Mouse (Mus musculus) forebrain, embryonic 16.5 days (tissue): ENCODE measurements around the gene Exoc2. TPM values are rescaled to one million over a fixed set of nuclear protein-coding genes. Genes with fewer than 3 reads are reported as not detected.

Source experiments
- ATAC-seq: fragments of 200-750 bp; cut with Nextera tagmentation; 2 replicates; pipeline ENCODE4 v1.8.0; 2017; ENCODE audit warnings: mild to moderate bottlenecking, moderate library complexity
- H3K27ac ChIP-seq: fragments of 300-500 bp; sonication (generic); 2 replicates; pipeline ENCODE4 v1.5.1; 2014; ENCODE audit warnings: low read length, control low read depth
- H3K27me3 ChIP-seq: fragments of 300-500 bp; sonication (generic); replicated peaks from 2 replicates; pipeline ENCODE4 v1.6.1; 2014; ENCODE audit warnings: low read length; ENCODE audit not compliant: control insufficient read depth, insufficient read depth
- H3K36me3 ChIP-seq: fragments of 300-500 bp; sonication (generic); 2 replicates; pipeline ENCODE4 v1.6.1; 2014; ENCODE audit not compliant: control insufficient read depth, insufficient read depth
- H3K4me1 ChIP-seq: fragments of 300-500 bp; sonication (generic); replicated peaks from 2 replicates; pipeline ENCODE4 v1.6.1; 2014; ENCODE audit warnings: low read length; ENCODE audit not compliant: control insufficient read depth, insufficient read depth
- H3K4me2 ChIP-seq: fragments of 300-500 bp; sonication (generic); 2 replicates; pipeline ENCODE4 v1.6.1; 2014; ENCODE audit warnings: mild to moderate bottlenecking, low read length, control low read depth
- H3K4me3 ChIP-seq: fragments of 300-500 bp; sonication (generic); replicated peaks from 2 replicates; pipeline ENCODE4 v1.5.1; 2014; ENCODE audit warnings: mild to moderate bottlenecking, low read length, control low read depth
- H3K9ac ChIP-seq: fragments of 300-500 bp; sonication (generic); replicated peaks from 2 replicates; pipeline ENCODE4 v1.6.1; 2014; ENCODE audit warnings: low read depth, low read length, control low read depth
- H3K9me3 ChIP-seq: fragments of 300-500 bp; sonication (generic); 2 replicates; pipeline ENCODE4 v1.6.1; 2016; ENCODE audit warnings: low read length; ENCODE audit not compliant: control insufficient read depth
- WGBS: fragments of 180-500 bp; shearing (Covaris S2); extraction: QIAGEN DNeasy Blood & Tissue Kit; methylation state at CpG from one replicate; pipeline ENCODE4 v1.1.7; 2014; 5-methylcytosine and 5-hydroxymethylcytosine counted together
- polyA plus RNA-seq: library from polyadenylated mRNA; unstranded; fragments of >200 nt; fragmentation: Nextera tagmentation; extraction: Ambion mirVana; gene quantifications from 2 replicates; pipeline ENCODE4 v1.2.1, GENCODE M21; 2015

The Exoc2 gene
- polyA plus RNA-seq, 1 experiment from 2014 or later: 63.0 TPM

- 82% methylated on average over 6 of the region's 6 CpGs for WGBS
- ATAC-seq: no peak
- peaks cover 4% of the 10 kb centered on the region for H3K4me1 ChIP-seq
Observed at GRCm38 (mm10) chr13:30994249-30994858, 20.5 kb upstream of the Exoc2 start.

DNA sequence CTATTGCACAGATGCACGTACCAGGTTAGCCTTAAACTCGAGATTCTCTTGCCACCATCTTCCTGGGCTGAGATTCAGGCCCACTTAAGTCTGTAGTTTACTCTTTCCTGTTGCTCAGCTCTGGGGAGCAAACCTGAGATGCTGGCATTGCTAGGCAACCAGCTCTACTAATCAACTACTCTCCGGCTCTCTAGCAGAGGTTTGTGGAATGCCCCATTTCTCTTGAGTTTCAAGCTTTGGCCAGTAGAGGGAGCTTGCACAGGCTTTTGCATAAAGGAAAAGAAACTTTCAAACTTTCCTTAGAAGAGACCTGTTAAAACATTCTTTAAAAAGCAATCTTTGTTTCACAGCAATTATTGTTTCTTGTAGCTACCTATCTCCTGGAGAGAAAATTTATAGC is 19.9 kb upstream of the Exoc2 start:
- no peak overlapping the region for H3K9ac ChIP-seq
- peak; percentile 82 for ATAC-seq
- H3K27me3 ChIP-seq: no peaks in the 10 kb centered on the region
- H3K9me3 ChIP-seq: no peaks in the 10 kb centered on the region
- peaks cover 4% of the 10 kb centered on the region for H3K4me1 ChIP-seq
- H3K4me2 ChIP-seq: no peak overlapping the region
- H3K27ac ChIP-seq: no peak overlapping the region
- no peak overlapping the region for H3K4me3 ChIP-seq
- no peaks in the 10 kb centered on the region for H3K36me3 ChIP-seq
- WGBS: 39% methylated on average over 3 of the region's 3 CpGs

More at GRCm38 (mm10) chr13:30994249-30994858, 20.5 kb upstream of the Exoc2 start:
- Histone ChIP-seq H3K27me3 (no peaks in the 10 kb centered on the region), H3K4me2 (no peak overlapping the region), H3K27ac (no peak overlapping the region), H3K9me3 (no peaks in the 10 kb centered on the region), H3K9ac (no peak overlapping the region), H3K4me3 (no peak overlapping the region), H3K36me3 (no peaks in the 10 kb centered on the region)

DNA sequence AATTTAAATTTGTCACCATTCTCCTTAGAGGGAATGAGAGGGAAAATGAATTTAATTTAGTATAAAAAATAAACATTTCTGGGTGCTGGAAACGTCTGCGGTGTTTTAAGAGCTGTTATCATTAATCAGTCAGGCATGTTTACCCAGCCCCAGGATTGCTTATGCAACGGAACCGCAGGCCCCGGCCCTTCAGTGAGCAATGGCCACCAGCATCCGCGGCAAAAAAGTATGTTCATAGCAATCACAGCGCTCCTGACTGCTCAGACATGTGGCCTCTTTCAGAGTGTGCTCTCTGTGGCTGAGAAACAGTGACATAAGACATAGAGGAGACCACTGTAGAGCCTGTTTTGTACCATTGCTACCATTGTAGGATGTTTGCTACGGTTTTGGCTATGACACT is 16.3 kb upstream of the Exoc2 start:
- no peak for ATAC-seq
- Histone ChIP-seq H3K4me1 (peaks cover 10% of the 10 kb centered on the region), H3K4me3 (no peak overlapping the region), H3K27ac (no peak overlapping the region), H3K9me3 (no peaks in the 10 kb centered on the region), H3K27me3 (no peaks in the 10 kb centered on the region; the same call in 1 of the 2 replicates), H3K36me3 (no peaks in the 10 kb centered on the region), H3K4me2 (no peak overlapping the region), H3K9ac (no peak overlapping the region)
- 91% methylated on average over 9 of the region's 9 CpGs for WGBS

DNA sequence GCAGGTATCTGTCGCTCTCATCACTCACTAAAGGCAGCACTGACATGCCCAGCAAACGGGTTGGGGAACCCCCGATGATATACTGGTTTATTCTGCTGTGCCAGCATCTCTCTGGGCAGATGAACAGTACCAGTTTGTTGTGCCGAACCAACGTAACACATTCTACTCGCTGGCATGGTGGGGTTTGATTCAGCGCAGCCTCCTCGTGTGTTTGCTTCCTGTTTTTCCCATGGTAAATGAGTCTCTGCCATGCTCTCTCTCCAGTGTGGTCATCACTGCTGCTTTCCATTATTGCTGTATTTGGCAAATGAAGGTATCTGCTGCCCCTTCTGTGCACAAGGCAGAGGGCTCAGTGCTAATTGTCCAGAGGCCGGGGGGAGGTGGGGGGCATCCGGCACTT is 15.8 kb upstream of the Exoc2 start:
- Histone ChIP-seq H3K4me2 (no peak overlapping the region), H3K4me1 (peaks cover 12% of the 10 kb centered on the region), H3K27me3 (no peaks in the 10 kb centered on the region; the same call in 1 of the 2 replicates), H3K9ac (no peak overlapping the region), H3K9me3 (no peaks in the 10 kb centered on the region), H3K36me3 (no peaks in the 10 kb centered on the region), H3K27ac (no peak overlapping the region), H3K4me3 (no peak overlapping the region)
- no peak for ATAC-seq
- 91% methylated on average over 10 of the region's 10 CpGs for WGBS

GRCm38 (mm10) chr13:30987686-30988085 is 13.8 kb upstream of the Exoc2 start:
- Histone ChIP-seq H3K9ac (no peak overlapping the region), H3K9me3 (no peaks in the 10 kb centered on the region), H3K4me2 (no peak overlapping the region), H3K4me1 (peaks cover 12% of the 10 kb centered on the region), H3K36me3 (no peaks in the 10 kb centered on the region), H3K27ac (no peak overlapping the region), H3K4me3 (no peak overlapping the region), H3K27me3 (no peaks in the 10 kb centered on the region; the same call in 1 of the 2 replicates)
- ATAC-seq: no peak
- 79% methylated on average over 2 of the region's 2 CpGs for WGBS

- 73% methylated on average over 10 of the region's 10 CpGs for WGBS
- H3K4me3 ChIP-seq: no peak overlapping the region
- no peak overlapping the region for H3K27ac ChIP-seq
- H3K9ac ChIP-seq: no peak overlapping the region
- no peaks in the 10 kb centered on the region for H3K9me3 ChIP-seq
- H3K36me3 ChIP-seq: no peaks in the 10 kb centered on the region
- no peak for ATAC-seq
- H3K4me1 ChIP-seq: peaks cover 12% of the 10 kb centered on the region
- no peak overlapping the region for H3K4me2 ChIP-seq
- H3K27me3 ChIP-seq: no peaks in the 10 kb centered on the region; the same call in 1 of the 2 replicates
Observed at GRCm38 (mm10) chr13:30986934-30987455, 13.1 kb upstream of the Exoc2 start.

DNA sequence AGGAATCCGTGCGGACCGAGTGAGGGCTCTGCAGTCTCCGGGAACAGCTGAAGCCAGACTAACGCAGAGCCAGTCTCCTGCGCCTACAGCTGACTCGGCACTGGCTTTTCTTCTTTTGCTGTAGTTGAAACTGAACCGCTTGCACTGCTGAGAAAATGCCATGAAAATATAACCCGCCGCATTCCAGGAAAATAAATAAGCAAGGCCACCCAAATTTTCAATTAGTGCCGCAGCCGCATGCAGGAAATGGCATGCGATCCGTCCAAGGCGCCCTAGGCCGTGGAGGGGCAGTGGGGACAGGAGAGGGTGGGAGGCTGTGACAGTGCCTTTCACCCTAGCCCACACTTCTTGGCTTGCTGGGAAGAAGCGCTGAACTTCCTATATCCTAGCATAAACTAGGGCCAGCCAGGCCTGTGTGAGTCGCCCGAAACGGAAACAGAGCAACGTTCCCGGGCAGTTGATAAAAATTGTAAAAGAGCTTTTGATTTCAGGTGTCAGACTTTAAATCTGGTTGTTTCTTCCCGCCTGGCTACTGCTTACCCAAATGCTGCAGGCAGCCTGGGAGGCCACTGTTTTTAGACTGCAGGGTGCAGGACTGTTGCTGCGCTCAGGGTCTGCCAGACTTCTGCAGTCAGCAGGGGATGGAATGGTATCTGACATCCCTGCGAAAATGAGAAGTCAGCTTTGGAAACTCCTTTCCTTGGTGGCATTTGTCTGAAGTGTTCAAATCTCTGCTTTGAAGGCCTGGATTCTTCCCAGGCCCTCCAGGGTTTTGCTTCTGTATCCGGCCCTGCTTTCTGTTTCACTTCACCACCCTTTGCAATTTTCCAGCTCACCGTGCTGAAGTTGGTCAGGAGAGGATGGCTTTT is 11.9 kb upstream of the Exoc2 start:
- Histone ChIP-seq H3K9me3 (no peaks in the 10 kb centered on the region), H3K9ac (peak overlapping the region; percentile 52), H3K4me2 (peak overlapping the region; percentile 69), H3K4me3 (peak overlapping the region; percentile 37), H3K27ac (peak overlapping the region; percentile 23), H3K36me3 (no peaks in the 10 kb centered on the region), H3K4me1 (peaks cover 12% of the 10 kb centered on the region), H3K27me3 (no peaks in the 10 kb centered on the region; the same call in 1 of the 2 replicates)
- peak; percentile 92 for ATAC-seq
- WGBS: 16% methylated on average over 27 of the region's 27 CpGs

GRCm38 (mm10) chr13:30985275-30985597 is 11.3 kb upstream of the Exoc2 start:
- H3K4me1 ChIP-seq: peaks cover 12% of the 10 kb centered on the region
- no peaks in the 10 kb centered on the region; the same call in 1 of the 2 replicates for H3K27me3 ChIP-seq
- WGBS: 15% methylated on average over 13 of the region's 13 CpGs
- no peak overlapping the region for H3K27ac ChIP-seq
- H3K4me2 ChIP-seq: peak overlapping the region; percentile 69
- H3K4me3 ChIP-seq: peak overlapping the region; percentile 37
- H3K36me3 ChIP-seq: no peaks in the 10 kb centered on the region
- H3K9ac ChIP-seq: peak overlapping the region; percentile 52
- H3K9me3 ChIP-seq: no peaks in the 10 kb centered on the region
- no peak; the same call in 1 of the 2 replicates for ATAC-seq

DNA sequence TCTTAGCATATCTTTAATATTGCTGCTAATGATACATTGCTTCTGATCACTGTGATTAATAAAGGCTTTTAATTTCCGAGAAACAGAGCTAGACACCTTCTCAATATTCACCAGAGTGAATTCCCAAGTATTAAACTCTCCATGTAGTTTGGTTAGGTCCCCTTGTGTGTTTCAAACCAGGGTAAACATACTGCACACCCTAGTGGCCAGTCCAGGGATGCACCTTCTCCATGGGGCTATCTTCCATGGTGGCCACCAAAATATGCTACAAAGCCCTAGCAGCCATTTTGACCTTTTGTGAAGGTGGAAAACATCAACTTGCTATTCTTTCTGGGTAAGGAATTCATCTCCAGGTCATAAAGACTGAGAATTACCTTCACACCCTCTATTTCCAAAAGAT is 7.8 kb upstream of the Exoc2 start:
- Histone ChIP-seq H3K4me1 (peaks cover 19% of the 10 kb centered on the region), H3K27me3 (no peaks in the 10 kb centered on the region; the same call in 1 of the 2 replicates), H3K9ac (no peak overlapping the region), H3K27ac (no peak overlapping the region), H3K4me3 (no peak overlapping the region), H3K4me2 (no peak overlapping the region), H3K36me3 (no peaks in the 10 kb centered on the region), H3K9me3 (no peaks in the 10 kb centered on the region)
- 71% methylated on average over 1 of the region's 1 CpGs for WGBS
- ATAC-seq: no peak
